Mouse (Mus musculus) heart, embryonic 11.5 days (tissue): ENCODE data around the gene Pmepa1. TPM values are rescaled to one million over a fixed set of nuclear protein-coding genes. Genes with fewer than 3 reads are reported as not detected.

Experiments
- ATAC-seq: fragments of 200-750 bp; cut with Nextera tagmentation; replicated peaks from 2 replicates; pipeline ENCODE4 v1.8.0; 2017; ENCODE audit warnings: moderate library complexity; ENCODE audit not compliant: insufficient number of reproducible peaks, low FRiP score, low TSS enrichment
- H3K27ac ChIP-seq: fragments of 300-500 bp; sonication (generic); 2 replicates; pipeline ENCODE4 v1.5.1; 2014; ENCODE audit warnings: mild to moderate bottlenecking, low read depth, low read length
- H3K27me3 ChIP-seq: fragments of 300-500 bp; sonication (generic); 2 replicates; pipeline ENCODE4 v1.6.1; 2014; ENCODE audit warnings: mild to moderate bottlenecking, low read length, mixed read lengths; ENCODE audit not compliant: control insufficient read depth, insufficient read depth
- H3K36me3 ChIP-seq: fragments of 300-500 bp; sonication (generic); 2 replicates; pipeline ENCODE4 v1.6.1; 2014; ENCODE audit warnings: mild to moderate bottlenecking, low read length, moderate library complexity, mixed read lengths; ENCODE audit not compliant: control insufficient read depth, insufficient read depth
- H3K4me1 ChIP-seq: fragments of 300-500 bp; sonication (generic); 2 replicates; pipeline ENCODE4 v1.6.1; 2014; ENCODE audit warnings: low read length; ENCODE audit not compliant: control insufficient read depth, insufficient read depth
- H3K4me2 ChIP-seq: fragments of 300-500 bp; sonication (generic); 2 replicates; pipeline ENCODE4 v1.6.1; 2014; ENCODE audit warnings: mild to moderate bottlenecking, moderate library complexity
- H3K4me3 ChIP-seq: fragments of 300-500 bp; sonication (generic); 2 replicates; pipeline ENCODE4 v1.5.1; 2014; ENCODE audit warnings: low read depth, low read length
- H3K9ac ChIP-seq: fragments of 300-500 bp; sonication (generic); 2 replicates; pipeline ENCODE4 v1.6.1; 2014; ENCODE audit warnings: mild to moderate bottlenecking, low read depth, low read length, moderate library complexity
- H3K9me3 ChIP-seq: fragments of 300-500 bp; sonication (generic); replicated peaks from 2 replicates; pipeline ENCODE4 v1.6.1; 2016; ENCODE audit warnings: low read length; ENCODE audit not compliant: control insufficient read depth
- WGBS: fragments of 180-500 bp; shearing (Covaris S2); extraction: QIAGEN DNeasy Blood & Tissue Kit; methylation state at CpG from one replicate; pipeline ENCODE4 v1.1.7; 2014; ENCODE audit not compliant: insufficient replicate concordance; 5-methylcytosine and 5-hydroxymethylcytosine counted together
- polyA plus RNA-seq: library from polyadenylated mRNA; unstranded; fragments of >200 nt; fragmentation: Nextera tagmentation; extraction: Ambion mirVana; gene quantifications from 2 replicates; pipeline ENCODE4 v1.2.1, GENCODE M21; 2014

The Pmepa1 gene
- polyA plus RNA-seq, 1 experiment from 2014 or later = 4.7 TPM

DNA sequence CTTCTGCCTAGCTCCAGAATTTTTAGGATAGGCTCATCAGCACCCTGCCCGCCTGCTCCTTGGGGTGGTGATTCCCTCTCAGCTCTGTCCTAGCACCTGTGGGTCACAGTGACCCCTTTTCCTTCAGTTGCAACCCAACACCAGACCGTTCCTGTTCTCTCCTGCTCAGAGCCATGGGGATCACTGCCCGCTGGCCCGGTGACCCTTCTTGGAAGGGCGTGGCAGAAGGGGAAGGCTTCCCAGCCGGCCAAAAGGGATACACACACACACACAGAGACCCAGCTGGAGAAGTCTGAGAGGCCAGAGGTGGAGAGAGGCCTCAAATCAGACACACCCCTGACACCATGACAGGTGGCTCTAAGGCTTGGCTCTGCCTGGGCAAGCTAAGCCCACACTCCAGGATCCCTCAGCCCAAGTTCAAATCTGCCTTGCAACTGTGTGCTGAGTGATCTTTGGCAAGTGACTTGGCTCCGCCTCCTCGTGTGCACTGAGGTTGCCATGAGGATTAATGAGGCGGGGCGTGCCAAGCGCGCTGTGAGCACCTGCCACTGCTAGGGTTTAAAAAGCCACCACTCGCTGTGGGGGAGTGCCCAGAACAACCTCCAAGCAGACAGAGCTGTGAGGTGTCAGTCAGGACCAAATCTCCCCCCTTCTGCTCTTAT lies 11.7 kb downstream of the Pmepa1 start:
- Histone ChIP-seq H3K36me3 (no peaks in the 10 kb centered on the region), H3K4me3 (no peak overlapping the region), H3K27me3 (0 out of 2 replicates have a peak, but pooled peaks cover 2% of the 10 kb centered on the region), H3K9ac (no peak overlapping the region), H3K9me3 (no peaks in the 10 kb centered on the region), H3K4me1 (peaks cover 43% of the 10 kb centered on the region), H3K27ac (no peak overlapping the region), H3K4me2 (no peak overlapping the region)
- 38% methylated on average over 13 of the region's 13 CpGs for WGBS
- no peak for ATAC-seq

DNA sequence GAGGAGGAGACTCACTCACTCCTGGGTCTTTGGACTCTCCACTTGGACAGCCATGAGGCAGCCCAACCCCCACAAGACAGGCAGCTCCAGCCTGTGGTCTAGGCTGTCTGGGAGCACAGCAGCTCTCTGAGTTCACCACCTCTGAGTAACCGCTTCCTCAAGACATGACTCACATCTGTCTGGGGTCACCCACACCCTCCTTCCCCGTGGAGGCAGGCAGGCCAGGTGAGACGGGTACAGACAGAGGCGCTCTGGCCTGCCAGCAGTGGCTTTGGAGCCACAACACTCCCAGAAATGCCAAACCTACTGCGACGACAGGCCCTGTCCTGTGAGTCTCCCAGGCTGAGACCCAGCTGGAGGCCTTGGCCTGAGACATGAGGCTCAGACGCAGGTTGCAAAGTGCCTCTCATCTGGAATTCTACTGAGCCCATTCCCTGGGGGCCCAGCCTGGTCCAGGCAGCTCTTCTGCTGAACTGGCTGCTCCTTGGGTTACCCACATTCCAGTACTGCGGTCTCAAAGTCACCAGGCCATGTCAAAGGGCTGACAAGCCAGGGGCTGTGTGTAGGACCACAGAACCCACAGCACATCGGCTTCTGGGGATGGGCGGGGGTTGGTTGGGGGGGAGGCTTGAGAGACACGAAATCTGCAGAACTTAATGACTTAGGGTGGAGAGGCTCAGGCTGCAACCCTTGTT lies 12.6 kb downstream of the Pmepa1 start:
- H3K9ac ChIP-seq = no peak overlapping the region
- no peaks in the 10 kb centered on the region for H3K9me3 ChIP-seq
- no peak overlapping the region for H3K4me2 ChIP-seq
- no peak overlapping the region for H3K4me3 ChIP-seq
- H3K4me1 ChIP-seq = peaks cover 45% of the 10 kb centered on the region
- H3K27me3 ChIP-seq = 0 out of 2 replicates have a peak, but pooled peaks cover 2% of the 10 kb centered on the region
- H3K36me3 ChIP-seq = no peaks in the 10 kb centered on the region
- no peak for ATAC-seq
- WGBS = 59% methylated on average over 11 of the region's 11 CpGs
- H3K27ac ChIP-seq = no peak overlapping the region

DNA sequence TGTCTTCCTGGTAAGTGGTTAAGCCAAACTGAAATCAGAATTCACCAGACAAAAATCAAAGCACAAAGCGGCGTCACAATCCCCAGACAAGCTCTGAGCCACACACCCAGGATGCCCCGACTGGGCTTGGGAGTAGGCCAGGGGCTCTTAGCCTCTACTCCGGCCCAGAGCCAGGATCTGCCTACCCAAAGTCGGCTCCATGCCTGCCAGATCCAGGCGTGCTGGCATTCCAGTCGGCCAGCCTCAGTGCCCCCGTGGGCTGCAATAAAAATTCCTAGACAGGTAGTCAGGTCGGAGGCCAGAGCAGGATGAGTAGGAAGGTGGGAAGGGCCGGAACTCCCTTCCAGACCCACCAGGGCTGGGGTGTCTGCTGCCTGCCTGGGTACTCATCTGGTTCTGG lies 14.8 kb downstream of the Pmepa1 start:
- H3K36me3 ChIP-seq = no peaks in the 10 kb centered on the region
- 76% methylated on average over 10 of the region's 10 CpGs for WGBS
- H3K4me3 ChIP-seq = no peak overlapping the region
- ATAC-seq = no peak
- H3K9ac ChIP-seq = no peak overlapping the region
- H3K9me3 ChIP-seq = no peaks in the 10 kb centered on the region
- H3K4me2 ChIP-seq = no peak overlapping the region
- no peaks in the 10 kb centered on the region for H3K27me3 ChIP-seq
- peaks cover 61% of the 10 kb centered on the region for H3K4me1 ChIP-seq
- H3K27ac ChIP-seq = no peak overlapping the region

DNA sequence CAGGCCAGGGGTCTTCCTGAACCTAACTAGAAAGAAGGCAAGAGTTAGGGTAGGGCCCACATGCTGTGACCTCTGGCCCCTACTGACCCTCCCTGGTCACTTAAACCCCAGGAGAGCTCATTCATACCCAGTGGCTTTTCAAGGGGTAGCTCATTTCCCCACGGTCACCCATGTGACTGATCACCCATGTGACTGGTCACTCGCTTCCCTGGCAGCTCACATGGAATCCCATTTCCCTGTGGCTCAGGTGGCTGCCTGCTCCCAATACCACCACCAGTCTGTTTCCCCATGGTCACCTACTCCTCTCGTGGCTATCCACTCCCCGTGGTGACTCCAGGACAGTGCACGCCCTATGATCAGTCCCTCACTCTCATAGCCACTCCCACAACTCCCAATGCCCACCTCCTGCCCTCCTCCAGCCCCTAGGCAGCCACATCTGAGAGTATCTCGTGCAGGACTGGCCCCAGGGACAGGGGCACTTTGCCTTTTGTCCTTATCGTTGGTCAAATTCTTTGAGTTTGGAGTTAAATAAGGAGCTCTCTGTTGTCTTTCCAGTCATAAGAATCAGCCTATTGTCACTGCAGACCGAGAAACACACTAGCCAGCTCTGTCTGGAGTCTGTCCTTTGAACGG lies 17.8 kb downstream of the Pmepa1 start:
- no peak for ATAC-seq
- Histone ChIP-seq H3K27ac (no peak overlapping the region), H3K27me3 (no peaks in the 10 kb centered on the region), H3K36me3 (no peaks in the 10 kb centered on the region), H3K4me1 (peaks cover 57% of the 10 kb centered on the region), H3K9me3 (no peaks in the 10 kb centered on the region), H3K4me3 (no peak overlapping the region), H3K4me2 (no peak overlapping the region), H3K9ac (no peak overlapping the region)
- 36% methylated on average over 9 of the region's 9 CpGs for WGBS

DNA sequence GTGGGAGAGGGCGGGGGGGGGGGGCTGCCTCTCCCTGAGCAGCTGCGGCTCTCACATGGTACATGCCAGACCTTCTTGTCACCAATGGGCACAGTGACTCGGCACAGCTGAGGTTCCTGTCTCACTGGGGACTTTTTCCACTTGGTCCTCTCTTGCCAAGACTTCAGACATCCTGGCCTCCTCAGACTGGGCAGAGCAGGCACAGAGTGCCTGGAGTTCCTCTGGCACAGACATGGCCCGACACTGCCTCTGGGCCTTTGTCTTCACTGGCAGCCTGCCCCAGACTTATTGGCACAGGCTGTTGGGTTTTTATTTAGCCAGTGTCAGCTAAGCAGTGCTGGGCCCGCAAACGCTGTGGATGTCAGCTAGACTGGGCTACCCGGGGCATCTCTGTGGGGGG lies 18.7 kb downstream of the Pmepa1 start:
- WGBS = 37% methylated on average over 7 of the region's 7 CpGs
- no peak overlapping the region for H3K9ac ChIP-seq
- no peaks in the 10 kb centered on the region for H3K27me3 ChIP-seq
- no peaks in the 10 kb centered on the region for H3K36me3 ChIP-seq
- H3K4me3 ChIP-seq = no peak overlapping the region
- H3K27ac ChIP-seq = no peak overlapping the region
- H3K9me3 ChIP-seq = no peaks in the 10 kb centered on the region
- H3K4me2 ChIP-seq = no peak overlapping the region
- no peak for ATAC-seq
- peaks cover 63% of the 10 kb centered on the region for H3K4me1 ChIP-seq

DNA sequence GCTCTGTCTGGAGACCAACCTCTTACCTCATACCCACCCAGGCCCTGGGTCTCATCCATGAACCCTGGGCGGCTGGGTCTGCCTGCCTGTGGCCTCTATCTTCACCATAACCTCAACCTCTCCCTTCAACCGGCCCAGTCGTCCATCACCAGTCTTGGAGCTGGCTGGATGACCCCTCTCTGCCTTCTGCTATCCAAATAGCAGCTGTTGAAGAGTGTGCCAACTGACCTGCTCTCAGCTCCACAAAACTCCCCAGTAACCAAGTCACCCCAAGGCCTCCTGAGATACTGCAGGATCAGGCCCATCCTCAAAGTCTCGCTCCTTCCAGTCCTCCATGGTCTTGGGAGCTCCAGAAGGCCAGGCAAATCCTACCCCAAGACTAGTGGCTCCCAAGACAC lies 19.8 kb downstream of the Pmepa1 start:
- Histone ChIP-seq H3K4me3 (no peak overlapping the region), H3K9ac (no peak overlapping the region), H3K27ac (no peak overlapping the region), H3K9me3 (no peaks in the 10 kb centered on the region), H3K27me3 (no peaks in the 10 kb centered on the region), H3K4me2 (no peak overlapping the region), H3K4me1 (peaks cover 71% of the 10 kb centered on the region), H3K36me3 (no peaks in the 10 kb centered on the region)
- ATAC-seq = no peak
- 71% methylated on average over 4 of the region's 4 CpGs for WGBS

DNA sequence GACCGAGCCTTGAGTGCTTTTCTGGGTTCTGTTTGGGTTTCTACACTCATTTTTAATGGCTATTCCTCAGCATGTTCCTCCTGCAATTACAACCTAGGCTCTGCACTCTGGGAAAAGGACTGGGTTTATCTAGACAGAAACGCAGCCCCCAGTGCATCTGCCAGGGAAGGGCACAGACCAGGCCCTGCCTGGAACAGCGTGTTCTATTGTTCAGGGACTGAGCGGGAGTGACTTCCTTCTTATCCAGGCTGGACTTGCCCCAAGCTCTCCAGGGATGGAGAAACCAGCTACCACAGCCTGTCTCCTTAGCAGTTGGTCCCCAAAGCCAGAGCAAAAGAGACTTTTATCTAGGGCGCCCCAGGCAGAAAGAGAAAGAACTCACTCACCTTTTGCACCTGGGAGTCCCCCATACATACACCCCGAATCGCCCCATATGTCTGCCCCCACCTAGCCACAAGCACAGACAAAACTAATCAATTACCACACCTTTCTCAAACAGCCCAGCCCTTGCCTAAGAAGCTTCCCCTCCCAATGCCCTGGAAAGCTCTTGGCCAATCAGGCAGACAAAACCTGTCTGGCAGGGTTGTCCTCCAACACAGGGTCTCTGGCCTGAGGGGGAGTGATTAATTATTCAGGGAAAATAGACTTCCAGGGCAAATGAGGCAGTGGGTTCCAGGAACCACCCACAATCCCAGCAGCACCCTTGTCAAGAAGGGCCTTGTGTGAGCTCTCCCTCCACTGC lies 20.4 kb downstream of the Pmepa1 start:
- Histone ChIP-seq H3K9me3 (no peaks in the 10 kb centered on the region), H3K9ac (no peak overlapping the region), H3K4me2 (no peak overlapping the region), H3K36me3 (no peaks in the 10 kb centered on the region), H3K4me1 (peaks cover 72% of the 10 kb centered on the region), H3K27ac (no peak overlapping the region), H3K4me3 (no peak overlapping the region), H3K27me3 (no peaks in the 10 kb centered on the region)
- 56% methylated on average over 7 of the region's 7 CpGs for WGBS
- ATAC-seq = no peak

DNA sequence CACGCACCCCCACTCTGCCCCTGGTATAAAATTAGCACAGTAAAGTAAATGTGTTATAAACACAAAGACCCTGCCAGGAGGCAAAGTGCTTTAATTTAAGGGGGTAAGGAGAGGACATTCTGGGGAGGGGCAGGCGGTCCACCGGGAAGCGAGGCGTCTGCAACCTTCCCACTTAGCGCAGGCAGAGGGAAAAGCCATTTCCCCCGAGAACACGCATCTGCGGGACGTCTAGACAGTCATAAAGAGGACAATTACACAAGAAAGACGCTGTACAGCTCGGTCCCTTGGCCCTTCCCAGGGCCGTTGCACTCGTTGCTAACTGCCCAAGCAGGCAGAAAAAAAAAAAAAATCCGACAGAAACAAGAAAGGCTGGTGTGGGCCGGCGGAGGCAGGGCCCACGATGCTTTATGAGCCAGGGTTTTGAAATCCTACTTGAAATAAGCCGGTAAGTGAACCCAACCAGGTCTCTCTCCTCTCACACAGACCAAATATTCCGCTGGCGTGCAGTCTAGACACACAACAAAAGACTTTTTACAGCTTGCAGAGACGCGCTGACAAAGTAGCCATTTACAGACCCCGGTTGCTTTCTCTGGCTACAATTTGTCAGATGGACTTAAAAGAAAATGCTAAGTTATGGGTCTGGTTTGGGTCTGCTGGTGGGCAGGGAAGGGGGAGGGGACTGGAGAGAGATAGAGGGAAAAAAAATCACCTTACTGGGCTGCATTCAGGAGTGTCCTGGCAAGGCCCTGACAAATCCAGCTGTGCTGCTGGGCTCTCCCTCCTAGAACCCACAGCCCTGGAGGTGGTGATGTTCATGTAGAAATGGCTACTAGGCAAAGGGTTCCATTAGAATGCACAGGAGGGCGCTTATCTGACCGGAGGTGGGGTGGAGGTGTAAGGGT lies 22.3 kb downstream of the Pmepa1 start:
- Histone ChIP-seq H3K4me2 (peak overlapping the region; percentile 22; the same call in 1 of the 2 replicates), H3K9me3 (no peaks in the 10 kb centered on the region), H3K36me3 (no peaks in the 10 kb centered on the region), H3K27me3 (no peaks in the 10 kb centered on the region), H3K4me3 (no peak overlapping the region), H3K4me1 (peaks cover 78% of the 10 kb centered on the region), H3K9ac (0 out of 2 replicates have a peak overlapping the region, but pooled peaks have one; percentile 35), H3K27ac (peak overlapping the region; percentile 57)
- 42% methylated on average over 26 of the region's 26 CpGs for WGBS
- no peak for ATAC-seq
